Mouse (Mus musculus): ENCODE measurements around the gene Meis2. TPM values are rescaled to one million over a fixed set of nuclear protein-coding genes. Genes with fewer than 3 reads are reported as not detected.

The Meis2 gene
- total RNA-seq (2021), result 10 to 100 TPM; 80.8 to 89.3 TPM
- long read RNA-seq, experiment 1, transcript Meis2-204 (13 exons, 3,229 nt), result minor isoform, 6 of 50 reads
- long read RNA-seq, experiment 1, transcript Meis2-202 (13 exons, 2,844 nt), result major isoform, 7 of 50 reads
- long read RNA-seq, experiment 1, partial matches to known transcripts, result 22 of 50 reads
- long read RNA-seq, experiment 1, other reads (novel, unspliced or antisense), result 10 of 50 reads
- long read RNA-seq, experiment 2, transcript Meis2-202 (13 exons, 2,844 nt), result major isoform, 7 of 30 reads
- long read RNA-seq, experiment 2, partial matches to known transcripts, result 6 of 30 reads
- long read RNA-seq, experiment 2, other reads (novel, unspliced or antisense), result 9 of 30 reads

- peak; percentile 82 for DNase-seq (ENCODE audit: low spot score in 2 of 2)
- intact Hi-C loops (cut with DNase I), result no loop called here
Observed at GRCm38 (mm10) chr2:116065570-116066005, at the start of gene Meis2. TSS of gene Meis2 (minus strand) at chr2:116065839.

GRCm38 (mm10) chr2:116106194-116106593, 40.6 kb upstream of the Meis2 start:
- intact Hi-C loops (cut with DNase I), result loop anchor here (10.0 kb wide), 4 partner anchors 719 to 1841 kb away; no protein-coding TSS in a partner anchor
- DNase-seq (ENCODE audit: low spot score in 2 of 2), result peak; percentile 14 to 37

GRCm38 (mm10) chr2:116105179-116105578, 39.5 kb upstream of the Meis2 start:
- peak in 1 of 2 experiments; percentile 6 for DNase-seq (ENCODE audit: low spot score in 2 of 2)
- intact Hi-C loops (cut with DNase I), result loop anchor here (10.0 kb wide), 4 partner anchors 720 to 1840 kb away; no protein-coding TSS in a partner anchor

- intact Hi-C loops (cut with DNase I), result loop anchor here (5.0 to 10.0 kb wide), 6 partner anchors 721 to 1839 kb away; no protein-coding TSS in a partner anchor
- no peak for DNase-seq (ENCODE audit: low spot score in 2 of 2)
Observed at GRCm38 (mm10) chr2:116103411-116103996, 37.9 kb upstream of the Meis2 start.

- peak; percentile 35 to 55 for DNase-seq (ENCODE audit: low spot score in 2 of 2)
- intact Hi-C loops (cut with DNase I), result loop anchor here (5.0 to 10.0 kb wide), 6 partner anchors 724 to 1836 kb away; no protein-coding TSS in a partner anchor
Observed at GRCm38 (mm10) chr2:116101221-116101620, 35.6 kb upstream of the Meis2 start.

- no peak for DNase-seq (ENCODE audit: low spot score in 2 of 2)
- intact Hi-C loops (cut with DNase I), result no loop called here
Observed at GRCm38 (mm10) chr2:116080961-116081360, 15.3 kb upstream of the Meis2 start.

- no peak for DNase-seq (ENCODE audit: low spot score in 2 of 2)
- intact Hi-C loops (cut with DNase I), result loop anchor here (10.0 kb wide), 3 partner anchors 494 to 804 kb away; partner anchors contain the start of gene BC052040
Observed at GRCm38 (mm10) chr2:116078841-116079240, 13.2 kb upstream of the Meis2 start.

GRCm38 (mm10) chr2:116077716-116078115, 12.1 kb upstream of the Meis2 start:
- intact Hi-C loops (cut with DNase I), result loop anchor here (10.0 kb wide), 3 partner anchors 493 to 803 kb away; partner anchors contain the start of gene BC052040

GRCm38 (mm10) chr2:116076752-116077480, 11.3 kb upstream of the Meis2 start:
- intact Hi-C loops (cut with DNase I), result loop anchor here (10.0 kb wide), 3 partner anchors 492 to 802 kb away; partner anchors contain the start of gene BC052040
- no peak for DNase-seq (ENCODE audit: low spot score in 2 of 2)

More at GRCm38 (mm10) chr2:116077716-116078115, 12.1 kb upstream of the Meis2 start:
- no peak for DNase-seq (ENCODE audit: low spot score in 2 of 2)

- no peak for DNase-seq (ENCODE audit: low spot score in 2 of 2)
- intact Hi-C loops (cut with DNase I), result loop anchor here (10.0 kb wide), 3 partner anchors 491 to 801 kb away; partner anchors contain the start of gene BC052040
Observed at GRCm38 (mm10) chr2:116075902-116076301, 10.3 kb upstream of the Meis2 start.

GRCm38 (mm10) chr2:116075477-116075876, 9.8 kb upstream of the Meis2 start:
- no peak for DNase-seq (ENCODE audit: low spot score in 2 of 2)
- intact Hi-C loops (cut with DNase I), result loop anchor here (10.0 kb wide), 3 partner anchors 491 to 801 kb away; partner anchors contain the start of gene BC052040

- intact Hi-C loops (cut with DNase I), result loop anchor here (5.0 to 10.0 kb wide), 4 partner anchors 490 to 1453 kb away; partner anchors contain the start of gene BC052040
- no peak for DNase-seq (ENCODE audit: low spot score in 2 of 2)
Observed at GRCm38 (mm10) chr2:116074726-116075440, 9.2 kb upstream of the Meis2 start.

GRCm38 (mm10) chr2:116074061-116074460, 8.4 kb upstream of the Meis2 start:
- no peak for DNase-seq (ENCODE audit: low spot score in 2 of 2)
- intact Hi-C loops (cut with DNase I), result loop anchor here (5.0 to 10.0 kb wide), 4 partner anchors 489 to 1452 kb away; partner anchors contain the start of gene BC052040

GRCm38 (mm10) chr2:116073311-116073904, 7.8 kb upstream of the Meis2 start:
- intact Hi-C loops (cut with DNase I), result loop anchor here (5.0 to 10.0 kb wide), 4 partner anchors 489 to 1451 kb away; partner anchors contain the start of gene BC052040
- no peak for DNase-seq (ENCODE audit: low spot score in 2 of 2)

- intact Hi-C loops (cut with DNase I), result loop anchor here (5.0 to 10.0 kb wide), 4 partner anchors 488 to 1450 kb away; partner anchors contain the start of gene BC052040
- no peak for DNase-seq (ENCODE audit: low spot score in 2 of 2)
Observed at GRCm38 (mm10) chr2:116072706-116073105, 7.1 kb upstream of the Meis2 start.

- intact Hi-C loops (cut with DNase I), result loop anchor here (5.0 to 10.0 kb wide), 4 partner anchors 487 to 1450 kb away; partner anchors contain the start of gene BC052040
- DNase-seq (ENCODE audit: low spot score in 2 of 2), result no peak
Observed at GRCm38 (mm10) chr2:116072321-116072640, 6.6 kb upstream of the Meis2 start.

- intact Hi-C loops (cut with DNase I), result loop anchor here (2.0 to 10.0 kb wide), 5 partner anchors 215 to 1449 kb away; partner anchors contain the start of gene BC052040
- DNase-seq (ENCODE audit: low spot score in 2 of 2), result peak in 1 of 2 experiments; percentile 82
Observed at GRCm38 (mm10) chr2:116071571-116072320, 6.1 kb upstream of the Meis2 start.
